Mouse (Mus musculus): Measurements from ENCODE around the gene Abca1. TPM values are rescaled to one million over a fixed set of nuclear protein-coding genes. Genes with fewer than 3 reads are reported as not detected.

The Abca1 gene
- polyA plus RNA-seq, 2 experiments, result 9.0 to 12.3 TPM

DNA sequence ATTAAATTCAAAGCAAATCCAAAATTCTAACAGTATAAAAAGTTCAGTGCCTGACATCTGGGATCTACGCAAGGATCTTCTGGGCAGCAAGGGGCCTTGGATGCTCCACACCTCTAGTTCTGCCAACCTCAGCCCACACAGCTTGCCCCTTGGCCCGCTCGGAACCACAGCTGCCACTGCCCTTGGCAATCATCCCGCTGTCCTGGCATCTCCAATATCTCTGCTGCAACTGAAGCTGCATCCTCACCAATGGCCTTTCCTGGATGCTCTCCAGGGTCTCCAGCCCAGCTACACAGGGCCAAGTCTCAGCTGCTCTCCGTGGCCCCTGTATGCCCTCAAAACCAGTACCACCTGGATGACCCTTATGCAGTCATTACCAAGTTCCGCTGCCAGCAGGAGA, 160.2 kb downstream of the Abca1 start:
- Histone ChIP-seq H3K4me2 (replicated peaks; ENCODE audit: low read depth, low read length, severe bottlenecking) (no peak overlapping the region), H3K36me3 (ENCODE audit: control insufficient read depth, insufficient read depth, low read length) (no peaks in the 10 kb centered on the region), H3K9ac (ENCODE audit: low read depth, low read length, severe bottlenecking) (no peak overlapping the region), H3K27ac (replicated peaks; ENCODE audit: low read depth, low read length) (no peak overlapping the region), H3K27me3 (ENCODE audit: control insufficient read depth, insufficient read depth, low read length) (no peaks in the 10 kb centered on the region), H3K9me3 (ENCODE audit: control insufficient read depth, low read length) (no peaks in the 10 kb centered on the region), H3K4me3 (replicated peaks; ENCODE audit: low read length) (no peak overlapping the region), H3K4me1 (ENCODE audit: control insufficient read depth, insufficient read depth, low read length) (no peaks in the 10 kb centered on the region)
- DNase-seq (ENCODE audit: low spot score) (no peak), ATAC-seq (ENCODE audit: low FRiP score, low read depth) (no peak)
- TF ChIP-seq POLR2A (IDR thresholded peaks at IDR 0.05; ENCODE audit: borderline replicate concordance, extremely low read depth, insufficient read depth, insufficient read length), result no peak
- 93% methylated on average over 6 of the region's 6 CpGs for WGBS

DNA sequence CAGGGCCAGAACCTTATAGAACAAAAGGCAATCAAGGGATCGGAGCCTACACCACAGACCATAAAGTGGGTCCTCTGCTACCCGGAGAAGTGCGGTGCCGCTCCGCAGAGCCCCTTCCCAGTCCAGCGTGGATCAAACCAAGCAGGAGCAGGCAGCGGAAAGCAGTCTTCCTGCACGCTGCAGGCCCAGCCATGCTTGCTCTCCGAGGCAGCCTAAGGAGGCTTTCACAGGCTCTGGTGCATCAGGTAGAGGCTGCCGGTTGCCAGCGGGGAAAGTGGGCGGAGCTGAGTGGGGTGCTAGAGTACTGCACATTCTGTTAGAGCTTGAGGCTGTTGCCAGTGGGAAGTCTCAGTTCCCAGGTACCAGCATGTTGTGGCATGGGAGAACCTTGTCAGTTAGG, 170.4 kb downstream of the Abca1 start, which contains the start of gene Nipsnap3a:
TSS of gene Nipsnap3a (plus strand) at position 25 of the 400 bp plus-strand sequence.
- H3K9ac ChIP-seq (ENCODE audit: low read depth, low read length, severe bottlenecking), result peak within 1 kb of the TSS; percentile 45; the same call in 1 of the 2 replicates
- H3K4me1 ChIP-seq (ENCODE audit: control insufficient read depth, insufficient read depth, low read length), result no peaks in the 10 kb centered on the region
- peak within 1 kb of the TSS; percentile 39 for H3K4me2 ChIP-seq (replicated peaks; ENCODE audit: low read depth, low read length, severe bottlenecking)
- H3K36me3 ChIP-seq (ENCODE audit: control insufficient read depth, insufficient read depth, low read length), result no peaks in the 10 kb centered on the region
- peak within 1 kb of the TSS; percentile 11; the same call in 1 of the 2 replicates for H3K4me3 ChIP-seq (replicated peaks; ENCODE audit: low read length)
- H3K9me3 ChIP-seq (ENCODE audit: control insufficient read depth, low read length), result no peaks in the 10 kb centered on the region
- no peak for DNase-seq (ENCODE audit: low spot score)
- no peaks in the 10 kb centered on the region for H3K27me3 ChIP-seq (ENCODE audit: control insufficient read depth, insufficient read depth, low read length)
- no peak for TF ChIP-seq POLR2A (IDR thresholded peaks at IDR 0.05; ENCODE audit: borderline replicate concordance, extremely low read depth, insufficient read depth, insufficient read length)
- no peak within 1 kb of the TSS for H3K27ac ChIP-seq (replicated peaks; ENCODE audit: low read depth, low read length)
- peak; percentile 37; the same call in 1 of the 2 replicates for ATAC-seq (ENCODE audit: low FRiP score, low read depth)
- 13% methylated on average over 12 of the region's 12 CpGs for WGBS

DNA sequence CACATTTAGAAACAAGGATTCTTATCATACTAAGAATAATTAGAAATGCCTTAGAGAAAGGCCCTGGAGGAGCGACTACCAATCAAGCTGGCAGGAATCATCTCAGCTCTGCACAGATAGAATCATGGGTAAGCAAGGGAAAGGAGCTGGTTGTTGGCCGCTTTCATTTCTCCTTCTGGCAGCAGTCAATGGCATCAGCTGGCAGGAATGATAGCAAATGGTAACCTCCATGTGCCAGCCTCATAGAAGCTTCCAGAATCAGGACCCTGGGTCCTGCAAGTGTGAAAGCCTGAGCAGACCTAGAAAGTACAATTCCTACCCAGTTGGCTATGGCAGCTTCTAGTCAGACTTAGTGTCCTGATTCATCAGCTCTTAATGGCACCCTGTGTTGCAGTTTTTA, 173.4 kb downstream of the Abca1 start:
- no peaks in the 10 kb centered on the region for H3K4me1 ChIP-seq (ENCODE audit: control insufficient read depth, insufficient read depth, low read length)
- ATAC-seq (ENCODE audit: low FRiP score, low read depth) (no peak), DNase-seq (ENCODE audit: low spot score) (no peak)
- H3K9me3 ChIP-seq (ENCODE audit: control insufficient read depth, low read length), result no peaks in the 10 kb centered on the region
- H3K4me3 ChIP-seq (replicated peaks; ENCODE audit: low read length), result no peak overlapping the region
- H3K27ac ChIP-seq (replicated peaks; ENCODE audit: low read depth, low read length), result no peak overlapping the region
- 84% methylated on average over 2 of the region's 2 CpGs for WGBS
- no peaks in the 10 kb centered on the region for H3K27me3 ChIP-seq (ENCODE audit: control insufficient read depth, insufficient read depth, low read length)
- H3K4me2 ChIP-seq (replicated peaks; ENCODE audit: low read depth, low read length, severe bottlenecking), result no peak overlapping the region
- TF ChIP-seq POLR2A (IDR thresholded peaks at IDR 0.05; ENCODE audit: borderline replicate concordance, extremely low read depth, insufficient read depth, insufficient read length), result no peak
- H3K36me3 ChIP-seq (ENCODE audit: control insufficient read depth, insufficient read depth, low read length), result no peaks in the 10 kb centered on the region
- H3K9ac ChIP-seq (ENCODE audit: low read depth, low read length, severe bottlenecking), result no peak overlapping the region

DNA sequence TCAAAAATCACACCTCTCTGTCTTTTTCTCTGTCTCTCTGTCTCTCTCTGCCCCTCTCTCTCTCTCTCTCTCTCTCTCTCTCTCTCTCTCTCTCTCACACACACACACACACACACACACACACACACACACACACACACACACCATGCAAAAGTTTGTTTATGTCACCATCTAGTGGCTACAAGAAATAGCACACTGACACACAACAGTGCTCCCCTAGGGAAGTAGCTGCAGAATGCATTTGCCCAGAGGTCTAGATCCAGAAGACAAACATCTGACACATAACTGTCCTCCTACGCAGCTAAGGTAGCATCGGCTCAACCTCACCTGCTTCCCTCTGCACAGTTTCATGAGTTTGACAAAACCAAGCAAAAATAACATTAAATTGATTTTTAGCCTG, 174.5 kb downstream of the Abca1 start:
- DNase-seq (ENCODE audit: low spot score) (no peak), ATAC-seq (ENCODE audit: low FRiP score, low read depth) (no peak)
- Histone ChIP-seq H3K36me3 (ENCODE audit: control insufficient read depth, insufficient read depth, low read length) (no peaks in the 10 kb centered on the region), H3K4me1 (ENCODE audit: control insufficient read depth, insufficient read depth, low read length) (no peaks in the 10 kb centered on the region), H3K9ac (ENCODE audit: low read depth, low read length, severe bottlenecking) (no peak overlapping the region), H3K4me2 (replicated peaks; ENCODE audit: low read depth, low read length, severe bottlenecking) (no peak overlapping the region), H3K27ac (replicated peaks; ENCODE audit: low read depth, low read length) (no peak overlapping the region), H3K4me3 (replicated peaks; ENCODE audit: low read length) (no peak overlapping the region), H3K9me3 (ENCODE audit: control insufficient read depth, low read length) (no peaks in the 10 kb centered on the region), H3K27me3 (ENCODE audit: control insufficient read depth, insufficient read depth, low read length) (no peaks in the 10 kb centered on the region)
- WGBS, result 67% methylated on average over 2 of the region's 2 CpGs
- TF ChIP-seq POLR2A (IDR thresholded peaks at IDR 0.05; ENCODE audit: borderline replicate concordance, extremely low read depth, insufficient read depth, insufficient read length), result no peak

Other genes with a start within 250 kb of the Abca1 start
- not detected in 2 replicates for gene Olfr272, start 240.7 kb downstream of the Abca1 start, polyA plus RNA-seq (2012; rRNA removed)
- not detected in 2 replicates for gene Olfr272, start 240.7 kb downstream of the Abca1 start, polyA plus RNA-seq (2014; fragmentation: Nextera tagmentation; extraction: Ambion mirVana)
- not detected in 2 replicates for gene Olfr270, start 195.3 kb downstream of the Abca1 start, polyA plus RNA-seq (2012; rRNA removed)
- gene Olfr270, start 195.3 kb downstream of the Abca1 start, polyA plus RNA-seq (2014; fragmentation: Nextera tagmentation; extraction: Ambion mirVana), result not detected in 2 replicates
- gene Nipsnap3a, start 170.6 kb downstream of the Abca1 start, polyA plus RNA-seq (2012; rRNA removed), result 0.10 TPM in 1 of 2 replicates, not detected in the other
- gene Nipsnap3a, start 170.6 kb downstream of the Abca1 start, polyA plus RNA-seq (2014; fragmentation: Nextera tagmentation; extraction: Ambion mirVana), result not detected in 2 replicates
- 28.0 and 31.5 TPM in 2 replicates for gene Nipsnap3b, start 148.0 kb downstream of the Abca1 start, polyA plus RNA-seq (2012; rRNA removed)
- 49.6 and 51.6 TPM in 2 replicates for gene Nipsnap3b, start 148.0 kb downstream of the Abca1 start, polyA plus RNA-seq (2014; fragmentation: Nextera tagmentation; extraction: Ambion mirVana)